Mouse (Mus musculus) testis, adult 2 months (tissue): ENCODE measurements around the gene Maml1.

ENCODE experiments used
- CTCF ChIP-seq: fragments of 200-500 bp; IDR thresholded peaks from 2 replicates; pipeline ENCODE4 v1.5.1; 2012; ENCODE audit warnings: low read depth, mild to moderate bottlenecking, inconsistent platforms, low read length, moderate library complexity; ENCODE audit not compliant: control insufficient read depth, insufficient read depth, insufficient replicate concordance
- POLR2A ChIP-seq: fragments of 200-500 bp; IDR thresholded peaks from 2 replicates; pipeline ENCODE4 v1.6.1; 2012; ENCODE audit warnings: low read depth, mild to moderate bottlenecking, inconsistent platforms, low read length, moderate library complexity; ENCODE audit not compliant: control insufficient read depth

- no peak for TF ChIP-seq CTCF
- TF ChIP-seq POLR2A = no peak
These were observed 64.4 kb downstream of the Maml1 start for GRCm38 (mm10) chr11:50227736-50228135.
